Mouse (Mus musculus): ENCODE results near the gene Cyp4a14.
"Not testable (repeated sequence)": the region's sequence is repeated elsewhere in the genome, so short reads cannot be mapped to it uniquely, and the experiment has no call there.

Gene Cyp4a14

DNA sequence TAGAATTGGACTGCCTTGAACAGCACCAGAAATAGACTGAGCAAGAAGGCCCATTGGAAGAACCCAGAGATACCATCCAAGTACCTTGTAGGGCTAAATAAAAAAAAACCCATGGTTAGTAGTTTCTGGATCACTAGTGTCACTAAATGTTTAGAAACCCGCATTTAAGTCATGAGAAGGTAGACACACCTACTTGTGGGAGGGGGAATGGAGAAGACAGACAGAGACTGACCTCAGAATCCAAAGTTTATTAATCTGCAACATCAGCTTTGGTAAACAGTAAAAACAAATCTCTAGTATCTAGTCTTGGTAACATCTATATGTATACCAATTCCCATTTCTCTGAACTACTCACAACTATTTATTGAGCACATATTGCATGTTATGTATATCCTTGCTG, at the start of gene Cyp4a14:
Gene Cyp4a14, minus strand, starts transcription at position 142 of the 400 bp plus-strand sequence.
- DNase-seq (ENCODE audit: low spot score in 2 of 2), result no peak

DNA sequence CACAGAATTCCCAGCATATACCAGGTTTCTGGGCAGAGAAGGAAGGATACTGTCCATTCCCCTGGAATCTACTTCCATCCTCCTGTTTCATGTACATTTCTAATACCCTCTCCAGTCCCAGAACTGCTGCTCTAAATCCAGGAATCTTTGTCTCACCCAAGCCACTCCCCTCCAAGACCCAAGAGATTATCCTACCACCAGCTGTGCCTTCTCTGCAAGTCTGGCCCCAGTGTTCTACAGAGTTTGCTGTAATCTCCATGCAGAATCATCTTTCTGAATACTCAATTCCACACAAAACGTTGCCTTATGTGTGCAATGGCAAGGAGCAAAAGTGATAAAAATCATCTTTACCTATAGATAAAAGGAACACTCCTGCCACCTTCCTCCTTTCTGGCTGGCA, 49.2 kb upstream of the Cyp4a14 start:
- DNase-seq (ENCODE audit: low spot score in 2 of 2), result no peak

DNA sequence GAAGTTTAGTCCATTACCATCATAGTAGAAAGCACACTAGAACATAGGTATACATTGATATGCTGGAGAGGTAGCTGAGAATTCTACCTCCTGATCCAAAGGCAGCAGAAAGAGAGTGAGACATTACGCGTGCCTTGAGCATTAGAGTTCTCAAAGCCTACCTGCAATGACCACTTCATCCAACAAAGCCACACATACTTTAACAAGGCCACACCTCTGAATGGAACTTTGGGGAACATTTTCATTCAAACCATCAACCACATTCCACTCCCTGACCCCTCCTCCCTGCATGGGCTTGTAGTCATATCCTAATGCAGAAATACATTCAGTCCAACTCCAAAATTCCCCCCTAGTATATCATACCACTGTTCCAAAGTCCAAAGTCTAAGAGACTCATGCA, 25.8 kb upstream of the Cyp4a14 start:
- DNase-seq (ENCODE audit: low spot score in 2 of 2), result no peak

DNA sequence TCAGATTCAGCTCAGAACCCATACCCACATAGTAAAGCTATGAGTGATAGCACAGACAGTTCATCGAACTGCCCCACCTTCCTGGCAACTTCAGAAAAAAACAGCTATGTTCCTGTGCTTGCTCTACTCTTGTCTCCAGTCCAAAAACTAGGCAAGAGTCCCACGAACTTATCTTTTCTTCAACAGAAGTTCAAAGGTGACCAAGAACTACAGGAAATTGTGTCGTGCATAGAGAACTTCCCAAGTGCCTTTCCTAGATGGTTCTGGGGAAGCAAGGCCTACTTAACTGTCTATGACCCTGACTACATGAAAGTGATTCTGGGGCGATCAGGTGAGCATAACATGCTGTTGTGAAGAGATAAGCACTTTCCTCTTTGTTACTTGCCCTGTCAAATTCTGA, 23.5 kb upstream of the Cyp4a14 start:
- DNase-seq (ENCODE audit: low spot score in 2 of 2), result no peak

DNA sequence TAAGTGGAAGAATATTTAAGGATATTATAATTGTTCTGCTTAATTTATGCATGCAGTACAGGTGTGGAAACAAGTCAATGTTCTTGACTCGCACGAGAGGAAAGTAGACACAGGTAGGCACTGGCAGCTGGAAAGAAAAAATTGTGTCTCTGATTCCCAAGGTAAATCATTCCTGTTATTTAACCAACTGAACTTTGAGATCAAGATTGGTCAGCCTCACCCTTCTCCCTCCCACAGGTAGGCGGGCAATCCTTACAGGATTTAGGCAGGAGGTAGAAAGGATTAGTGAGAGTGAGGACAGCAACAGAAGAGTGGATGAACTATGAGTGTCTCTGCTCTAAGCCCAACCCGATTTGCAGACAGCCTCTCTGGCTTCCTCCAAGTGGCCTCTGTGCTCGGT, 22.1 kb upstream of the Cyp4a14 start, which contains the start of gene Cyp4a10:
Gene Cyp4a10, plus strand, starts transcription at position 265 of the 400 bp plus-strand sequence.
- DNase-seq (ENCODE audit: low spot score in 2 of 2), result not testable (repeated sequence)

GRCm38 (mm10) chr4:115513964-115514363, 18.0 kb upstream of the Cyp4a14 start:
- DNase-seq (ENCODE audit: low spot score in 2 of 2), result not testable (repeated sequence)

DNA sequence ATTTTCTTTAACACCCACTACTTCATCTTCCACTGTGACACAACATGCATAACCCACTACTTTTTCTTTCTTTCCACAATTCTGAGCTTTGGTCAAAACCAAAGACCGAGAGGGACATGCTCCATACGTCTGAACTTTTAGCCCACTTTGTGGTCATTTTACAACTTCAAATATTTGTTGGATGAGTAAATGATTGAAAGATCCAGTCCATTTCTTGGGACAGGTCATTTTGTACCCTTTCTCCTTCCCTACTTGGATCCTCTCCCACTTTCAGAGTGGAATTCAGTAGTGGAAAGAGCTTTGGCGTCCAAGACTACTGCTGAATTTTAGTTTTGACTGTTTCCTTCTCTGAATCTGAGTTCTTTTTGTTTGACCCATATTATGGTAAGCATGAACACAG, 1.5 kb upstream of the Cyp4a14 start:
- no peak for DNase-seq (ENCODE audit: low spot score in 2 of 2)

GRCm38 (mm10) chr4:115481006-115481652, 14.8 kb downstream of the Cyp4a14 start:
- no peak for DNase-seq (ENCODE audit: low spot score in 2 of 2)

DNA sequence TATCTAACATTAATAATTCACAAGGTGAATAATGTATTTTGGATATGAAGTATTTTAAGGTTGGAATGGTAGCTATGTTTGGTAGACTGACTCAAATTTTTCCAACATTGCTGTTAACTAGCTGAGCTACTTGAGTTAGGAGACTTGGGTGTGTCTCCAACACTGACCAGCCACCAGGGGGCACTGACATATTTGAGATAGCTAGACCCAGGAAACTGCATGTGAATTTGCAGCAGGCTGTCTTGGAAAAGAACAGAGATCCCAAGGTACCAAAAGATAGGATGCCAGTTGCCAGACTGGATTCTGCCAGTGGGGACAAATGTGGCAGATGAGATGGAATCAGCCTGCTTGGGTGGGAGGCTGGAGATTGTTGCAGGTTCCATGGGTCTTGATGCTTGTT, 19.9 kb downstream of the Cyp4a14 start:
- DNase-seq (ENCODE audit: low spot score in 2 of 2), result not testable (repeated sequence)

GRCm38 (mm10) chr4:115473585-115473984, 22.4 kb downstream of the Cyp4a14 start:
- DNase-seq (ENCODE audit: low spot score in 2 of 2), result not testable (repeated sequence)

- DNase-seq (ENCODE audit: low spot score in 2 of 2), result no peak
Measured at GRCm38 (mm10) chr4:115452304-115452703, 43.6 kb downstream of the Cyp4a14 start, which contains the start of gene Cyp4a30b. TSS of gene Cyp4a30b (plus strand) at chr4:115452604.

DNA sequence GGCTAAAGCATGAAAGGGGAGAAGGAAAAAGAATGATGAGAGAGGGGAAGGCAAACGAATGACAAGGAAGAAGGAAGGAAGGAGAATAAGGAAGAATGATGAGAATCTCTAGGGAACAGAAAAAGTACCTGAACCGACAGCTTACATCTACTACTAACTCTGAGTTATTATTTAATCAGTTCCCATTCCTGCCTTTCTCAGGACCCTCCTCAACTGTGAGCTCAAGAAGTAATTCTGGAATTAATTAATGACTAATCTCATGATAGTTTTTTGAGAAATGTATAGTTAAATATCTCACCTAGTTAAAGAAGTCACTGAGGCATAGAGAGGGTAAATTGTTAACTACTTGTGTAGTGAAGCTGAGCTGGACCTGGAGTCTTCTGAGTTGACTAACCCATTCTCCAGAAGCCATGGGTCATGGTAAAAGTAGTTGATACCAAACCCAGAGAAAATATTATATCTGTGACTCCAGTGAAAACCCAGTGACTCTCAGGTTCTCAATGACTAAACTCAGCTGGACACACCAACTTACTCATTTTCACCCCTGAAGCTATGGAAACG, 45.3 kb downstream of the Cyp4a14 start:
- DNase-seq (ENCODE audit: low spot score in 2 of 2), result no peak

Measured in urinary bladder, adult 18-20 months (tissue).